Mouse (Mus musculus) hindbrain, embryonic 16.5 days (tissue): ENCODE results near the gene 1700020L24Rik. TPM values are rescaled to one million over a fixed set of nuclear protein-coding genes. Genes with fewer than 3 reads are reported as not detected.

Experiments
- ATAC-seq: fragments of 200-750 bp; cut with Nextera tagmentation; 2 replicates; pipeline ENCODE4 v1.8.0; 2017; ENCODE audit warnings: moderate TSS enrichment, moderate library complexity
- H3K27ac ChIP-seq: fragments of 300-500 bp; sonication (generic); 2 replicates; pipeline ENCODE4 v1.5.1; 2014; ENCODE audit warnings: low read depth, mild to moderate bottlenecking, control low read depth, low read length, moderate library complexity
- H3K27me3 ChIP-seq: fragments of 300-500 bp; sonication (generic); replicated peaks from 2 replicates; pipeline ENCODE4 v1.6.1; 2014; ENCODE audit warnings: low read length; ENCODE audit not compliant: control insufficient read depth, insufficient read depth
- H3K36me3 ChIP-seq: fragments of 300-500 bp; sonication (generic); 2 replicates; pipeline ENCODE4 v1.6.1; 2014; ENCODE audit warnings: mild to moderate bottlenecking, low read length, moderate library complexity, mixed read lengths; ENCODE audit not compliant: control insufficient read depth, insufficient read depth
- H3K4me1 ChIP-seq: fragments of 300-500 bp; sonication (generic); 2 replicates; pipeline ENCODE4 v1.6.1; 2014; ENCODE audit warnings: low read depth, low read length; ENCODE audit not compliant: control insufficient read depth, insufficient read depth
- H3K4me2 ChIP-seq: fragments of 300-500 bp; sonication (generic); 2 replicates; pipeline ENCODE4 v1.6.1; 2014; ENCODE audit warnings: mild to moderate bottlenecking, low read length, control low read depth, moderate library complexity
- H3K4me3 ChIP-seq: fragments of 300-500 bp; sonication (generic); 2 replicates; pipeline ENCODE4 v1.5.1; 2014; ENCODE audit warnings: mild to moderate bottlenecking, low read length, control low read depth, moderate library complexity
- H3K9ac ChIP-seq: fragments of 300-500 bp; sonication (generic); 2 replicates; pipeline ENCODE4 v1.6.1; 2014; ENCODE audit warnings: low read depth, mild to moderate bottlenecking, control low read depth, low read length, moderate library complexity
- H3K9me3 ChIP-seq: fragments of 300-500 bp; sonication (generic); 2 replicates; pipeline ENCODE4 v1.6.1; 2014; ENCODE audit warnings: mild to moderate bottlenecking, low read length, moderate library complexity; ENCODE audit not compliant: control insufficient read depth
- WGBS: fragments of 180-500 bp; shearing (Covaris S2); extraction: QIAGEN DNeasy Blood & Tissue Kit; methylation state at CpG from one replicate; pipeline ENCODE4 v1.1.7; 2014; 5-methylcytosine and 5-hydroxymethylcytosine counted together
- polyA plus RNA-seq: library from polyadenylated mRNA; unstranded; fragments of >200 nt; fragmentation: Nextera tagmentation; extraction: Ambion mirVana; gene quantifications from 2 replicates; pipeline ENCODE4 v1.2.1, GENCODE M21; 2015

Gene 1700020L24Rik
- polyA plus RNA-seq, 1 experiment from 2014 or later: 0.50 TPM

DNA sequence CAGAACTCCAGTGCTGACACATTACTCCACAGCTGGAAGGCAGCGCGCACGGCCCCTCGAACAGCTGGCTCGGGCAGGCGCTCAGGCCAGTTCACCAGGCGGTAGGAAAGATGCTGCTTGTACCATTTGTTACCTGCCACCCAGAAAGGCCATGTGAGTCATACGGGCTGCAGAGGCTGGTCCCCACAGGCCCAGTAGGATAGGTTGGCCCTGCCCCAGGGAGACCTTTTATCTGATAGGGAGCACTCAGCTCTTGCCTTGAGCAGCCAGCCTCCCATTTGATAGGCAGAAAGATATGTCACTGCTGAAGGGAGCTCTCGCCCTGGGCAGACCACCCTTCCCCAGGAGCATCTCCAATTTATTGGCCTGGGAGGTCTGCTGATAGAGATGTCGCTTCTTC is 10.1 kb downstream of the 1700020L24Rik start:
- H3K9ac ChIP-seq: 0 out of 2 replicates have a peak overlapping the region, but pooled peaks have one; percentile 14
- no peaks in the 10 kb centered on the region for H3K9me3 ChIP-seq
- 77% methylated on average over 10 of the region's 10 CpGs for WGBS
- peaks cover 18% of the 10 kb centered on the region for H3K4me1 ChIP-seq
- H3K36me3 ChIP-seq: no peaks in the 10 kb centered on the region
- H3K4me3 ChIP-seq: no peak overlapping the region
- peaks cover 24% of the 10 kb centered on the region for H3K27me3 ChIP-seq
- ATAC-seq: no peak
- H3K27ac ChIP-seq: no peak overlapping the region
- H3K4me2 ChIP-seq: no peak overlapping the region

DNA sequence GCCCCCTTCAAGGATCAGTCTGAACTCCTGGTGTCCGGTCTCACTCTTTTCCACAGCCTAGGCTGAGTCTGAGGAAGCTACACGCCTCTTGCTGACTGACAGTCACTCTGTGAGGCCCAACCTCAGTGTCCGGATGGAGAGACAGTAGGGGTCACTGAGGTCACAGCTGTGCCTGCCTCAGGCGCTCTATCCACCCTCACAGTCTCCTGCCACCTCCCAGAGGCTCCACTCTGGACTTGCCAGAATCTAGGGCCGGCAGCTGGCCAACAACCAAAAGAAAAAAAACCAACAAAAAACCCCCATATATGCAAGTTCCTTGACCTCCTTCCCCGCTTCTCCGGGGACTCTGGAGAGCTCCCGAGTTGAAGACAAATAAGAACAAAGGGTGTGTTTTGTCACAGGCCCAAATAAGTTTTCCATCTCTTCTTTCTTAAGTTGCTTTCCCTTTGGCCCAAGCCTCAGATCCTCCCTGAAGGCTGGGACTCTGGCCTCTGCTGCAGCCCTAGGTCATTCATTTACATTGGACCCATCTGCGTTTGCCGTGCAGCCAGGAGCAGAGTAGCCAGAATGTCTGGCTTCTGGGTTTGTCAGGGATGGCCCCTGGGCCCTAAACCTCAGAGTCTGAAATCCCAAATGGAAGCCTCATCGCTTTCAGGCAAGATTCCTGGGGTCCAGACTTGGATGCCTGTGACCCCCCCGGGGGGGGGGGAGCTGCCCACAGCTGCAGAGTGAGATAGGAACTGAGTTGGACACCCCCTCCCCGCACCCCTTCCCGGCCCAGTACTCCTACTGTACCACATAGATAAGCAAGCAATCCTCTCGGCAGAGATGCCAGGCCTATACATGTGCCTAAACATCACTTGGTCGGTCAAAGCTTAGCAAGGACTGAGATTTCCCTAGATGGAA is 10.8 kb downstream of the 1700020L24Rik start:
- Histone ChIP-seq H3K4me2 (no peak overlapping the region), H3K9ac (no peak overlapping the region), H3K4me3 (no peak overlapping the region), H3K4me1 (peaks cover 17% of the 10 kb centered on the region), H3K27ac (peak overlapping the region; percentile 48; the same call in 1 of the 2 replicates), H3K27me3 (peaks cover 21% of the 10 kb centered on the region), H3K36me3 (no peaks in the 10 kb centered on the region), H3K9me3 (no peaks in the 10 kb centered on the region)
- no peak for ATAC-seq
- 33% methylated on average over 16 of the region's 16 CpGs for WGBS

- H3K9ac ChIP-seq: no peak overlapping the region
- peak overlapping the region; percentile 48; the same call in 1 of the 2 replicates for H3K27ac ChIP-seq
- no peaks in the 10 kb centered on the region for H3K36me3 ChIP-seq
- peaks cover 17% of the 10 kb centered on the region for H3K4me1 ChIP-seq
- H3K4me2 ChIP-seq: no peak overlapping the region
- H3K27me3 ChIP-seq: peaks cover 16% of the 10 kb centered on the region
- H3K4me3 ChIP-seq: no peak overlapping the region
- H3K9me3 ChIP-seq: no peaks in the 10 kb centered on the region
- ATAC-seq: 0 out of 2 replicates have a peak, but pooled peaks have one; percentile 27
Observed at GRCm38 (mm10) chr11:83448927-83449236, 11.4 kb downstream of the 1700020L24Rik start.

GRCm38 (mm10) chr11:83449298-83449697 is 11.8 kb downstream of the 1700020L24Rik start:
- H3K36me3 ChIP-seq: no peaks in the 10 kb centered on the region
- H3K27ac ChIP-seq: no peak overlapping the region
- 61% methylated on average over 4 of the region's 4 CpGs for WGBS
- peaks cover 17% of the 10 kb centered on the region for H3K4me1 ChIP-seq
- ATAC-seq: no peak
- H3K9me3 ChIP-seq: no peaks in the 10 kb centered on the region
- H3K27me3 ChIP-seq: peaks cover 12% of the 10 kb centered on the region
- H3K4me3 ChIP-seq: no peak overlapping the region
- no peak overlapping the region for H3K9ac ChIP-seq
- H3K4me2 ChIP-seq: no peak overlapping the region

- H3K4me3 ChIP-seq: no peak overlapping the region
- H3K4me1 ChIP-seq: peaks cover 14% of the 10 kb centered on the region
- WGBS: 44% methylated on average over 1 of the region's 1 CpGs
- H3K27ac ChIP-seq: no peak overlapping the region
- H3K4me2 ChIP-seq: no peak overlapping the region
- H3K36me3 ChIP-seq: no peaks in the 10 kb centered on the region
- H3K9ac ChIP-seq: no peak overlapping the region
- no peaks in the 10 kb centered on the region for H3K9me3 ChIP-seq
- ATAC-seq: no peak
- peaks cover under 1% of the 10 kb centered on the region; the same call in 1 of the 2 replicates for H3K27me3 ChIP-seq
Observed at GRCm38 (mm10) chr11:83450550-83450949, 13.1 kb downstream of the 1700020L24Rik start.

DNA sequence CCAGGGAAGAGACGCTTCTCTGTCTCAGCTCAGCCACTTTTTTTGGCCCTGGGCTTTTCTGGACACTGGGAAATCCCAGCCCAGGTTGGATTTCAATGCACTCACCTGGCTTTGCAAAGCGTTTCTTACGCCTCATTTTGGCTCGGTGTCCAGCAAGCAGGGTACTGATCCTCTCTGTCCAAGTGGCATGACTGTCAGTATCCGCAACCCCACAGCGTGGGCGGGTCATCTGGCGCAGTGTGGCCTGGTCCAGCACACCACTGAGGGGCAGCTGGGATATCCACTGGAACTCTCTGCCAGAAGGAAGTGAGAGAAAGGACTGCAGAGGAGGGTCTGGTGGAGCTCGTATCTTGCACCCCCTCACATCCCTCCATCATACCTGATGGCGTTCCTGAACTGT is 13.8 kb downstream of the 1700020L24Rik start:
- H3K4me2 ChIP-seq: no peak overlapping the region
- no peaks in the 10 kb centered on the region for H3K9me3 ChIP-seq
- no peaks in the 10 kb centered on the region for H3K27me3 ChIP-seq
- H3K4me3 ChIP-seq: no peak overlapping the region
- no peak for ATAC-seq
- no peak overlapping the region for H3K9ac ChIP-seq
- H3K36me3 ChIP-seq: no peaks in the 10 kb centered on the region
- WGBS: 88% methylated on average over 10 of the region's 10 CpGs
- peaks cover 14% of the 10 kb centered on the region for H3K4me1 ChIP-seq
- no peak overlapping the region for H3K27ac ChIP-seq

DNA sequence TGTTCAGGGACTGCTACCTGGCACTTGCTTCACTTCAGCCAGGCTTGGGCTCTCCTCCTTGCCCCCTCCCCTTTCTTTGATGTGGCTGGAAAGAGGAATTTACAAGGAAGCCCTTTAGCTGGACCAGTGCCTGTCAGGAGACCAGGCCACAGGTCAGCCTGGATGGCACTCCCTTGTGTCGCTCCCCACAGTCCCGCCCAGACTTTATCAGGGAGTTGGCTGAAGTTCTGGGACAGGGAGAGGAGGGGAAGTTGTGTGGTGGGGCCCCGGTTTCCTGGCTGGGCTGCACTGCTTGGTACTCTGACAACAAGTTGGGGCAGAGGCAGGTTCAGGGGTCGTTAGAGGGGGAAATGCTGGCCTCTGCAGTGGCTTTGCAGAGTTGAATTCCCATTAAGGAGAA is 17.1 kb downstream of the 1700020L24Rik start:
- Histone ChIP-seq H3K4me1 (no peaks in the 10 kb centered on the region), H3K36me3 (no peaks in the 10 kb centered on the region), H3K9me3 (no peaks in the 10 kb centered on the region), H3K4me3 (no peak overlapping the region), H3K27ac (no peak overlapping the region), H3K9ac (no peak overlapping the region), H3K27me3 (no peaks in the 10 kb centered on the region), H3K4me2 (no peak overlapping the region)
- ATAC-seq: no peak
- 28% methylated on average over 4 of the region's 4 CpGs for WGBS

DNA sequence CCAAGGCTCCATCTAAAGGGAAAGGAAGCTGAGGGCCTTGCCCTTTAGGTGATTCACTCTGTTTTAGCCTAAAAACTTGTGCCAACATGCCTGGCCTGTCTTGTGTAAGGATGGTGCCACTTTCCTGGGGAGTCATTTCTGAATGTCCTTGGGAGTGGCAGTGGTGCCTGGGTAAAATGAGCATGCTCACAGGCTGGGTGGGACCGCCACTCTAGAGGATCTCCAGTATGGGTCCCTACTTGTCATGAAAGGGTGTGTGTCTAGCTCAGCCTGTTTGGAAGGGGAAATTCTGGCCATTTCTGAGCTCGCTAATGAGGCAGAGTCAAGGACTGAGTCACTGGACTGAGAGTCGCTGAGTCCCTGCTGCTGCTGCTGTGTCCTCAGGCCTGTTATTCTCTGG is 18.1 kb downstream of the 1700020L24Rik start:
- ATAC-seq: no peak
- no peaks in the 10 kb centered on the region for H3K4me1 ChIP-seq
- H3K27me3 ChIP-seq: no peaks in the 10 kb centered on the region; the same call in 1 of the 2 replicates
- H3K4me2 ChIP-seq: no peak overlapping the region
- no peak overlapping the region for H3K27ac ChIP-seq
- H3K4me3 ChIP-seq: no peak overlapping the region
- H3K9me3 ChIP-seq: no peaks in the 10 kb centered on the region
- 85% methylated on average over 3 of the region's 3 CpGs for WGBS
- H3K36me3 ChIP-seq: no peaks in the 10 kb centered on the region
- no peak overlapping the region for H3K9ac ChIP-seq

- Histone ChIP-seq H3K9me3 (no peaks in the 10 kb centered on the region), H3K4me1 (peaks cover 1% of the 10 kb centered on the region; the same call in 1 of the 2 replicates), H3K4me3 (no peak overlapping the region), H3K9ac (no peak overlapping the region), H3K27me3 (peaks cover 5% of the 10 kb centered on the region), H3K36me3 (no peaks in the 10 kb centered on the region), H3K27ac (no peak overlapping the region), H3K4me2 (no peak overlapping the region)
- WGBS: 42% methylated on average over 7 of the region's 7 CpGs
- no peak for ATAC-seq
Observed at GRCm38 (mm10) chr11:83457257-83457656, 19.8 kb downstream of the 1700020L24Rik start.
